Mouse (Mus musculus) embryonic stem cell, embryonic (primary cell): Measurements from ENCODE around the gene Htr1d.

Experiments
- CTCF ChIA-PET, 4 experiments: fragments of 300-600 bp in 2 of 4; fragments of 350-600 bp in 2 of 4; sonication (Branson Sonifier 250); formaldehyde crosslinking; loops; one replicate each; lab custom pipeline; 2022; ENCODE audit warnings: inconsistent platforms in 2 of 4; lab: Charles Lee
- POLR2A ChIA-PET, 4 experiments: fragments of 300-600 bp in 2 of 4; fragments of 350-600 bp in 2 of 4; sonication (Branson Sonifier 250); formaldehyde crosslinking; loops; one replicate each; lab custom pipeline; 2022; ENCODE audit warnings: antibody characterized with exemption in 4 of 4, inconsistent platforms in 1 of 4; lab: Charles Lee

The Htr1d gene

GRCm38 (mm10) chr4:136423224-136423623 lies at the start of gene Htr1d:
Htr1d (plus strand) TSS chr4:136423524.
- ChIA-PET CTCF (interaction anchor here in 2 of 4 experiments (0.6 kb wide), 4 partner anchors 16 to 273 kb away, joined by 3 to 10 read pairs (median 5); no protein-coding TSS in a partner anchor), POLR2A (interaction anchor here in 3 of 4 experiments (0.8 to 1.3 kb wide), 5 partner anchors 38 to 215 kb away, joined by 3 to 4 read pairs (median 3); partner anchors contain the start of gene Luzp1 (in 1 of the 3))

- ChIA-PET POLR2A (interaction anchor here in 2 of 4 experiments (0.6 to 1.1 kb wide), 2 partner anchors 10 to 52 kb away, joined by 3 read pairs; no protein-coding TSS in a partner anchor), CTCF (interaction anchor here in 2 of 4 experiments (0.6 to 0.9 kb wide), 2 partner anchors 244 to 1866 kb away, joined by 3 read pairs; partner anchors contain the start of gene Aunip (in 1 of the 2))
Observed at GRCm38 (mm10) chr4:136377001-136377400, 46.3 kb upstream of the Htr1d start.

- POLR2A ChIA-PET = interaction anchor here in 1 of 4 experiments (0.5 to 1.5 kb wide), 2 partner anchors 21 to 236 kb away, joined by 3 read pairs; no protein-coding TSS in a partner anchor
Observed at GRCm38 (mm10) chr4:136383052-136383451, 40.3 kb upstream of the Htr1d start.

GRCm38 (mm10) chr4:136383839-136384238 lies 39.5 kb upstream of the Htr1d start:
- ChIA-PET CTCF (interaction anchor here in 1 of 4 experiments (0.5 to 0.6 kb wide), 2 partner anchors 123 to 306 kb away, joined by 3 read pairs; no protein-coding TSS in a partner anchor), POLR2A (interaction anchor here in 1 of 4 experiments (0.5 to 1.5 kb wide), 2 partner anchors 235 to 556 kb away, joined by 3 to 6 read pairs; no protein-coding TSS in a partner anchor)

More at GRCm38 (mm10) chr4:136383052-136383451, 40.3 kb upstream of the Htr1d start:
- CTCF ChIA-PET = interaction anchor here (0.6 to 0.9 kb wide), 11 partner anchors 35 to 863 kb away, joined by 3 to 6 read pairs (median 4); no protein-coding TSS in a partner anchor

- CTCF ChIA-PET = interaction anchor here in 1 of 4 experiments (1.0 to 2.5 kb wide), 3 partner anchors 14 to 139 kb away, joined by 3 to 7 read pairs (median 4); no protein-coding TSS in a partner anchor
- POLR2A ChIA-PET = interaction anchor here in 2 of 4 experiments (0.6 to 1.6 kb wide), 5 partner anchors 16 to 232 kb away, joined by 3 to 4 read pairs (median 3); no protein-coding TSS in a partner anchor
Observed at GRCm38 (mm10) chr4:136387261-136387660, 36.1 kb upstream of the Htr1d start.

GRCm38 (mm10) chr4:136401806-136402205 lies 21.5 kb upstream of the Htr1d start:
- ChIA-PET CTCF (interaction anchor here in 3 of 4 experiments (0.5 to 2.7 kb wide), 7 partner anchors 13 to 1844 kb away, joined by 3 to 7 read pairs (median 4); no protein-coding TSS in a partner anchor), POLR2A (interaction anchor here in 2 of 4 experiments (1.0 kb wide), 2 partner anchors 12 to 59 kb away, joined by 3 to 5 read pairs; no protein-coding TSS in a partner anchor)

GRCm38 (mm10) chr4:136407831-136408230 lies 15.5 kb upstream of the Htr1d start:
- POLR2A ChIA-PET = interaction anchor here in 1 of 4 experiments (0.6 kb wide), 1 partner anchor 154 kb away, joined by 3 read pairs; no protein-coding TSS in a partner anchor

GRCm38 (mm10) chr4:136411995-136412765 lies 11.1 kb upstream of the Htr1d start:
- ChIA-PET CTCF (interaction anchor here in 1 of 4 experiments (0.5 to 0.6 kb wide), 3 partner anchors 13 to 48 kb away, joined by 3 to 5 read pairs (median 4); no protein-coding TSS in a partner anchor), POLR2A (interaction anchor here in 1 of 4 experiments (0.5 to 2.4 kb wide), 2 partner anchors 13 to 39 kb away, joined by 3 to 8 read pairs; no protein-coding TSS in a partner anchor)

More at GRCm38 (mm10) chr4:136407831-136408230, 15.5 kb upstream of the Htr1d start:
- CTCF ChIA-PET = no interaction called here

- ChIA-PET POLR2A (interaction anchor here in 1 of 4 experiments (0.6 to 0.7 kb wide), 2 partner anchors 10 to 46 kb away, joined by 3 to 4 read pairs; no protein-coding TSS in a partner anchor), CTCF (interaction anchor here (0.6 to 3.0 kb wide), 8 partner anchors 9 to 209 kb away, joined by 3 to 12 read pairs (median 5); no protein-coding TSS in a partner anchor)
Observed at GRCm38 (mm10) chr4:136415477-136415876, 7.8 kb upstream of the Htr1d start.

GRCm38 (mm10) chr4:136418962-136419361 lies 4.4 kb upstream of the Htr1d start:
- POLR2A ChIA-PET = interaction anchor here in 2 of 4 experiments (0.6 to 1.0 kb wide), 3 partner anchors 12 to 367 kb away, joined by 3 read pairs; no protein-coding TSS in a partner anchor

GRCm38 (mm10) chr4:136419386-136419785 lies 3.9 kb upstream of the Htr1d start:
- POLR2A ChIA-PET = interaction anchor here in 2 of 4 experiments (0.6 to 1.0 kb wide), 3 partner anchors 13 to 367 kb away, joined by 3 read pairs; no protein-coding TSS in a partner anchor
- CTCF ChIA-PET = interaction anchor here in 2 of 4 experiments (0.5 to 0.7 kb wide), 2 partner anchors 35 to 375 kb away, joined by 3 read pairs; no protein-coding TSS in a partner anchor

More at GRCm38 (mm10) chr4:136418962-136419361, 4.4 kb upstream of the Htr1d start:
- CTCF ChIA-PET = interaction anchor here in 1 of 4 experiments (0.5 kb wide), 1 partner anchor 35 kb away, joined by 3 read pairs; no protein-coding TSS in a partner anchor

- ChIA-PET CTCF (interaction anchor here (0.5 to 2.1 kb wide), 29 partner anchors 8 to 531 kb away, joined by 3 to 12 read pairs (median 4); partner anchors contain the start of genes Asap3 (in 1 of the 4) and Kdm1a (in 1 of the 4)), POLR2A (interaction anchor here (0.5 to 2.0 kb wide), 21 partner anchors 8 to 1209 kb away, joined by 3 to 8 read pairs (median 3); partner anchors contain the start of genes 6030445D17Rik (in 1 of the 4), Luzp1 (in 1 of the 4) and Rpl11 (in 1 of the 4))
Observed at GRCm38 (mm10) chr4:136424120-136424999, 1.0 kb downstream of the Htr1d start.

- ChIA-PET CTCF (interaction anchor here (0.5 to 2.1 kb wide), 41 partner anchors 9 to 530 kb away, joined by 3 to 14 read pairs (median 3); partner anchors contain the start of genes 6030445D17Rik (in 1 of the 4), Asap3 (in 1 of the 4) and Kdm1a (in 1 of the 4)), POLR2A (interaction anchor here in 3 of 4 experiments (0.5 to 2.0 kb wide), 18 partner anchors 9 to 371 kb away, joined by 3 to 8 read pairs (median 4); partner anchors contain the start of genes 6030445D17Rik (in 1 of the 3) and Rpl11 (in 1 of the 3))
Observed at GRCm38 (mm10) chr4:136425000-136425288, 1.6 kb downstream of the Htr1d start.

GRCm38 (mm10) chr4:136430609-136431375 lies 7.5 kb downstream of the Htr1d start:
- POLR2A ChIA-PET = interaction anchor here in 2 of 4 experiments (0.5 to 1.2 kb wide), 9 partner anchors 14 to 326 kb away, joined by 3 to 9 read pairs (median 4); partner anchors contain the start of gene 6030445D17Rik (in 1 of the 2)

GRCm38 (mm10) chr4:136431376-136431693 lies 8.0 kb downstream of the Htr1d start:
- POLR2A ChIA-PET = interaction anchor here in 2 of 4 experiments (0.5 to 1.2 kb wide), 9 partner anchors 13 to 326 kb away, joined by 3 to 9 read pairs (median 4); partner anchors contain the start of gene 6030445D17Rik (in 1 of the 2)
- CTCF ChIA-PET = interaction anchor here (0.6 to 1.5 kb wide), 28 partner anchors 10 to 640 kb away, joined by 3 to 9 read pairs (median 4); partner anchors contain the start of gene Hmgcl (in 1 of the 4)

More at GRCm38 (mm10) chr4:136430609-136431375, 7.5 kb downstream of the Htr1d start:
- CTCF ChIA-PET = interaction anchor here (0.5 to 1.5 kb wide), 30 partner anchors 10 to 937 kb away, joined by 3 to 9 read pairs (median 4); partner anchors contain the start of gene Hmgcl (in 1 of the 4)
